Mouse (Mus musculus): Measurements from ENCODE around the gene Angptl6. TPM values are rescaled to one million over a fixed set of nuclear protein-coding genes. Genes with fewer than 3 reads are reported as not detected.

Gene Angptl6
- polyA plus RNA-seq, 1 experiment from 2014 or later: 9.7 TPM

GRCm38 (mm10) chr9:20877118-20878040 is 2.1 kb downstream of the Angptl6 start:
- H3K4me1 ChIP-seq (replicated peaks): peaks cover 6% of the 10 kb centered on the region
- peak overlapping the region; percentile 69 for H3K4me2 ChIP-seq
- peak overlapping the region; percentile 46 for H3K4me3 ChIP-seq
- peak overlapping the region; percentile 95 for H3K27ac ChIP-seq (replicated peaks)
- H3K36me3 ChIP-seq: no peaks in the 10 kb centered on the region
- WGBS: 37% methylated on average over 14 of the region's 14 CpGs
- H3K27me3 ChIP-seq: no peaks in the 10 kb centered on the region
- peak overlapping the region; percentile 61 for H3K9ac ChIP-seq
- H3K9me3 ChIP-seq: no peaks in the 10 kb centered on the region
- ATAC-seq (ENCODE audit: low read depth): no peak; the same call in none of the 2 replicates

- WGBS: 74% methylated on average over 9 of the region's 9 CpGs
- Histone ChIP-seq H3K4me2 (no peak overlapping the region), H3K27me3 (no peaks in the 10 kb centered on the region), H3K4me3 (no peak overlapping the region), H3K4me1 (replicated peaks) (peaks cover 6% of the 10 kb centered on the region), H3K9me3 (no peaks in the 10 kb centered on the region), H3K36me3 (no peaks in the 10 kb centered on the region), H3K9ac (no peak overlapping the region), H3K27ac (replicated peaks) (no peak overlapping the region)
- no peak for ATAC-seq (ENCODE audit: low read depth)
Measured at GRCm38 (mm10) chr9:20876318-20877117, 3.0 kb downstream of the Angptl6 start.

GRCm38 (mm10) chr9:20875021-20875790 is 4.3 kb downstream of the Angptl6 start:
- 68% methylated on average over 23 of the region's 23 CpGs for WGBS
- ATAC-seq (ENCODE audit: low read depth): no peak
- H3K27ac ChIP-seq (replicated peaks): no peak overlapping the region
- H3K4me2 ChIP-seq: no peak overlapping the region
- no peaks in the 10 kb centered on the region for H3K36me3 ChIP-seq
- H3K27me3 ChIP-seq: peaks cover 12% of the 10 kb centered on the region
- no peak overlapping the region for H3K4me3 ChIP-seq
- no peaks in the 10 kb centered on the region for H3K9me3 ChIP-seq
- no peak overlapping the region for H3K9ac ChIP-seq
- peaks cover 6% of the 10 kb centered on the region for H3K4me1 ChIP-seq (replicated peaks)

GRCm38 (mm10) chr9:20873521-20873920 is 6.0 kb downstream of the Angptl6 start:
- no peak overlapping the region for H3K27ac ChIP-seq (replicated peaks)
- peaks cover 29% of the 10 kb centered on the region for H3K27me3 ChIP-seq
- ATAC-seq (ENCODE audit: low read depth): no peak
- WGBS: 91% methylated on average over 12 of the region's 12 CpGs
- H3K4me3 ChIP-seq: no peak overlapping the region
- H3K4me1 ChIP-seq (replicated peaks): peaks cover 11% of the 10 kb centered on the region
- H3K36me3 ChIP-seq: no peaks in the 10 kb centered on the region
- no peaks in the 10 kb centered on the region for H3K9me3 ChIP-seq
- no peak overlapping the region for H3K4me2 ChIP-seq
- H3K9ac ChIP-seq: no peak overlapping the region

- WGBS: 90% methylated on average over 10 of the region's 10 CpGs
- H3K36me3 ChIP-seq: no peaks in the 10 kb centered on the region
- H3K9ac ChIP-seq: no peak overlapping the region
- no peak overlapping the region for H3K27ac ChIP-seq (replicated peaks)
- no peak overlapping the region for H3K4me2 ChIP-seq
- no peaks in the 10 kb centered on the region for H3K9me3 ChIP-seq
- H3K4me3 ChIP-seq: no peak overlapping the region
- peaks cover 34% of the 10 kb centered on the region for H3K27me3 ChIP-seq
- ATAC-seq (ENCODE audit: low read depth): no peak
- H3K4me1 ChIP-seq (replicated peaks): peaks cover 12% of the 10 kb centered on the region
Measured at GRCm38 (mm10) chr9:20872991-20873390, 6.5 kb downstream of the Angptl6 start.

GRCm38 (mm10) chr9:20870211-20871173 is 9.0 kb downstream of the Angptl6 start:
- H3K9ac ChIP-seq: no peak overlapping the region
- WGBS: 77% methylated on average over 12 of the region's 12 CpGs
- no peak overlapping the region for H3K27ac ChIP-seq (replicated peaks)
- H3K36me3 ChIP-seq: no peaks in the 10 kb centered on the region
- ATAC-seq (ENCODE audit: low read depth): no peak
- H3K4me3 ChIP-seq: no peak overlapping the region
- no peaks in the 10 kb centered on the region for H3K9me3 ChIP-seq
- peaks cover 6% of the 10 kb centered on the region for H3K4me1 ChIP-seq (replicated peaks)
- H3K4me2 ChIP-seq: no peak overlapping the region
- H3K27me3 ChIP-seq: peaks cover 51% of the 10 kb centered on the region

- peaks cover 51% of the 10 kb centered on the region for H3K27me3 ChIP-seq
- H3K36me3 ChIP-seq: no peaks in the 10 kb centered on the region
- no peaks in the 10 kb centered on the region for H3K9me3 ChIP-seq
- no peak for ATAC-seq (ENCODE audit: low read depth)
- no peak overlapping the region for H3K9ac ChIP-seq
- H3K4me3 ChIP-seq: peak overlapping the region; percentile 33
- peaks cover 6% of the 10 kb centered on the region for H3K4me1 ChIP-seq (replicated peaks)
- H3K4me2 ChIP-seq: peak overlapping the region; percentile 46
- H3K27ac ChIP-seq (replicated peaks): no peak overlapping the region
- WGBS: 4% methylated on average over 19 of the region's 19 CpGs
Measured at GRCm38 (mm10) chr9:20869246-20869645, 10.3 kb downstream of the Angptl6 start.

- Histone ChIP-seq H3K9me3 (no peaks in the 10 kb centered on the region), H3K36me3 (no peaks in the 10 kb centered on the region), H3K4me3 (peak within 1 kb of the TSS; percentile 33), H3K9ac (no peak within 1 kb of the TSS), H3K4me2 (peak within 1 kb of the TSS; percentile 46), H3K27me3 (peaks cover 51% of the 10 kb centered on the region), H3K27ac (replicated peaks) (no peak within 1 kb of the TSS), H3K4me1 (replicated peaks) (peaks cover 6% of the 10 kb centered on the region)
- 10% methylated on average over 51 of the region's 53 CpGs for WGBS
- no peak for ATAC-seq (ENCODE audit: low read depth)
Measured at GRCm38 (mm10) chr9:20868448-20869001, 11.0 kb downstream of the Angptl6 start, which contains the start of gene A230050P20Rik. TSS of gene A230050P20Rik (plus strand) at chr9:20868642.

- no peak overlapping the region for H3K4me3 ChIP-seq
- H3K27ac ChIP-seq (replicated peaks): no peak overlapping the region
- peaks cover 51% of the 10 kb centered on the region for H3K27me3 ChIP-seq
- no peaks in the 10 kb centered on the region for H3K36me3 ChIP-seq
- no peak overlapping the region for H3K9ac ChIP-seq
- H3K4me1 ChIP-seq (replicated peaks): peaks cover 6% of the 10 kb centered on the region
- no peak for ATAC-seq (ENCODE audit: low read depth)
- no peak overlapping the region for H3K4me2 ChIP-seq
- 40% methylated on average over 3 of the region's 3 CpGs for WGBS
- H3K9me3 ChIP-seq: no peaks in the 10 kb centered on the region
Measured at GRCm38 (mm10) chr9:20866879-20867278, 12.6 kb downstream of the Angptl6 start.

GRCm38 (mm10) chr9:20862225-20862624 is 17.3 kb downstream of the Angptl6 start:
- no peak overlapping the region for H3K27ac ChIP-seq (replicated peaks)
- WGBS: 56% methylated on average over 4 of the region's 4 CpGs
- no peaks in the 10 kb centered on the region for H3K4me1 ChIP-seq (replicated peaks)
- H3K4me3 ChIP-seq: no peak overlapping the region
- H3K9me3 ChIP-seq: no peaks in the 10 kb centered on the region
- no peak overlapping the region for H3K9ac ChIP-seq
- H3K4me2 ChIP-seq: no peak overlapping the region
- no peak for ATAC-seq (ENCODE audit: low read depth)
- peaks cover 17% of the 10 kb centered on the region for H3K27me3 ChIP-seq
- H3K36me3 ChIP-seq: no peaks in the 10 kb centered on the region

All from neural tube, embryonic 13.5 days (tissue).